Mouse (Mus musculus) stomach, postnatal 0 days (tissue): Measurements from ENCODE around the gene Mapk14. TPM values are rescaled to one million over a fixed set of nuclear protein-coding genes. Genes with fewer than 3 reads are reported as not detected.
A peak's percentile ranks its signal among the peaks of the same experiment; 100 is the strongest.
"Not testable (repeated sequence)": the region's sequence is repeated elsewhere in the genome, so short reads cannot be mapped to it uniquely, and the experiment has no call there.

ENCODE experiments used
- ATAC-seq: fragments of 200-750 bp; cut with Nextera tagmentation; 2 replicates; pipeline ENCODE4 v1.8.0; 2017; ENCODE audit not compliant: low FRiP score, low TSS enrichment
- DNase-seq: peaks from one replicate; pipeline ENCODE4 v3.0.0-alpha.2; 2016; ENCODE audit warnings: low spot score
- H3K27ac ChIP-seq: fragments of 300-500 bp; sonication (generic); replicated peaks from 2 replicates; pipeline ENCODE4 v1.5.1; 2014; ENCODE audit warnings: mild to moderate bottlenecking, control low read depth
- H3K27me3 ChIP-seq: fragments of 300-500 bp; sonication (generic); 2 replicates; pipeline ENCODE4 v1.6.1; 2014; ENCODE audit warnings: low read length; ENCODE audit not compliant: control insufficient read depth, insufficient read depth
- H3K36me3 ChIP-seq: fragments of 300-500 bp; sonication (generic); 2 replicates; pipeline ENCODE4 v1.6.1; 2014; ENCODE audit warnings: low read length, mixed read lengths; ENCODE audit not compliant: control insufficient read depth, insufficient read depth
- H3K4me1 ChIP-seq: fragments of 300-500 bp; sonication (generic); replicated peaks from 2 replicates; pipeline ENCODE4 v1.6.1; 2014; ENCODE audit warnings: antibody characterized with exemption; ENCODE audit not compliant: control insufficient read depth, insufficient read depth
- H3K4me2 ChIP-seq: fragments of 300-500 bp; sonication (generic); replicated peaks from 2 replicates; pipeline ENCODE4 v1.6.1; 2014; ENCODE audit warnings: low read depth, mild to moderate bottlenecking, control low read depth, moderate library complexity
- H3K4me3 ChIP-seq: fragments of 300-500 bp; sonication (generic); 2 replicates; pipeline ENCODE4 v1.5.1; 2014; ENCODE audit warnings: low read depth, low read length, control low read depth
- H3K9ac ChIP-seq: fragments of 300-500 bp; sonication (generic); 2 replicates; pipeline ENCODE4 v1.6.1; 2014; ENCODE audit warnings: mild to moderate bottlenecking, low read length, control low read depth, mixed read lengths
- H3K9me3 ChIP-seq: fragments of 300-500 bp; sonication (generic); 2 replicates; pipeline ENCODE4 v1.6.1; 2016; ENCODE audit warnings: low read length; ENCODE audit not compliant: control insufficient read depth
- CTCF ChIP-seq: IDR thresholded peaks from 2 replicates; pipeline ENCODE4 v1.5.1; 2016; ENCODE audit warnings: antibody characterized with exemption, low read depth, mild to moderate bottlenecking, moderate library complexity
- EP300 ChIP-seq: optimal IDR thresholded peaks from 2 replicates; pipeline ENCODE3; 2016; ENCODE audit warnings: antibody characterized with exemption
- WGBS: fragments of 180-500 bp; shearing (Covaris S2); extraction: QIAGEN DNeasy Blood & Tissue Kit; methylation state at CpG from one replicate; pipeline ENCODE4 v1.1.7; 2014; 5-methylcytosine and 5-hydroxymethylcytosine counted together
- polyA plus RNA-seq: library from polyadenylated mRNA; unstranded; fragments of >200 nt; fragmentation: Nextera tagmentation; extraction: Ambion mirVana; gene quantifications from 2 replicates; pipeline ENCODE4 v1.2.1, GENCODE M21; 2015

Mapk14 gene
- polyA plus RNA-seq, 1 experiment from 2014 or later = 31.4 TPM

GRCm38 (mm10) chr17:28715832-28716548, 24.9 kb downstream of the Mapk14 start:
- no peak overlapping the region for H3K27ac ChIP-seq
- H3K4me1 ChIP-seq = no peaks in the 10 kb centered on the region
- H3K4me3 ChIP-seq = no peak overlapping the region
- H3K36me3 ChIP-seq = peaks cover 13% of the 10 kb centered on the region; the same call in 1 of the 2 replicates
- H3K27me3 ChIP-seq = no peaks in the 10 kb centered on the region
- peak; percentile 41; the same call in 1 of the 2 replicates for ATAC-seq
- TF ChIP-seq CTCF (no peak), EP300 (no peak)
- 39% methylated on average over 7 of the region's 7 CpGs for WGBS
- H3K4me2 ChIP-seq = no peak overlapping the region
- no peak for DNase-seq
- H3K9me3 ChIP-seq = no peaks in the 10 kb centered on the region
- H3K9ac ChIP-seq = no peak overlapping the region

DNA sequence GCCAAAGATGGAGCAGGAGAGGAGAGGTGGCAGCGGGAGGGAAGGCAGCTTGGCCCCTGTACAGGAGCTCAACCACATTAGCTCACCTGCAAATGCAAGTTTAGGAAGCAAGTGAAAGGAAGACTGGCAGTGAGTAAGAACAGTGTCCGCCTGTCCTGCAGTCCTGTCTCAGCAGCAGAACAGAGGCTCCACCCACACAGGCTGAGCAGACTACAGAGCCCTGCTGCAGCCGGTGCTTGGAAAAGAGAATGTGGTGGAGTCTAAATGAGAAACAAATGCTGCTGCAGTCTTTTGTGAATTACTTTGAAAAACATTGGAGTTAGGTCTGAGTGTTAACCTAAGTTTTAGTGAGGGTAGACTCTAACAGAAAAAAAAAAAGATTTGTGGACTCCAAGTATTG, 26.4 kb downstream of the Mapk14 start:
- Histone ChIP-seq H3K4me3 (no peak overlapping the region), H3K4me2 (no peak overlapping the region), H3K27me3 (no peaks in the 10 kb centered on the region), H3K4me1 (no peaks in the 10 kb centered on the region), H3K36me3 (peaks cover 19% of the 10 kb centered on the region; the same call in 1 of the 2 replicates), H3K9ac (no peak overlapping the region), H3K27ac (peak overlapping the region; percentile 18; the same call in 1 of the 2 replicates), H3K9me3 (no peaks in the 10 kb centered on the region)
- DNase-seq (no peak), ATAC-seq (no peak)
- 58% methylated on average over 3 of the region's 3 CpGs for WGBS
- no peak for TF ChIP-seq CTCF
- TF ChIP-seq EP300 = no peak

DNA sequence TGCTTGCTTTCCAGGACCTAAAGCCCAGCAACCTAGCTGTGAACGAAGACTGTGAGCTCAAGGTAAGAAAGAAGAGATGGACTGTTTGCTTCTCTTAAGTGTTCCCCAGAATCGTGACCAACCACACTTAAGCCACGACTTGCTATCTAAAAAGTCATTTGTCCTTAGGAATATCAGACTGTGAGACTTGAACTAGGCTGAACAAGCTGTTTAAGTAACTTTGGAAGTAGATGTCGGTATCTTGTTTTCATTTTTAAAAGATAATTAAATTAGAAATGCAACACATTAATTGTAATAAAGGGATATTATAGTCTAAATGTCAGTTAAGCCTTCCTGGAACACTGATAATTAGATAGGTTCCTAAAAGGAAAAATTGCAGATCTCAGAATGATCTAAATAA, 34.7 kb downstream of the Mapk14 start, which contains the start of gene AC170998.1:
Gene AC170998.1 (plus strand): TSS at position 301 of the 400 bp plus-strand sequence.
- H3K9me3 ChIP-seq = no peaks in the 10 kb centered on the region
- H3K4me2 ChIP-seq = no peak within 1 kb of the TSS
- H3K36me3 ChIP-seq = peaks cover 38% of the 10 kb centered on the region
- TF ChIP-seq CTCF = no peak
- no peak for TF ChIP-seq EP300
- no peak within 1 kb of the TSS for H3K4me3 ChIP-seq
- DNase-seq (no peak), ATAC-seq (no peak)
- 88% methylated on average over 4 of the region's 4 CpGs for WGBS
- H3K27ac ChIP-seq = no peak within 1 kb of the TSS
- no peaks in the 10 kb centered on the region for H3K4me1 ChIP-seq
- no peak within 1 kb of the TSS for H3K9ac ChIP-seq
- H3K27me3 ChIP-seq = no peaks in the 10 kb centered on the region

GRCm38 (mm10) chr17:28727511-28727910, 36.4 kb downstream of the Mapk14 start:
- H3K36me3 ChIP-seq = peaks cover 37% of the 10 kb centered on the region
- not testable (repeated sequence) for H3K27me3 ChIP-seq, H3K27ac ChIP-seq, H3K9ac ChIP-seq, H3K4me1 ChIP-seq, H3K4me2 ChIP-seq, DNase-seq, H3K9me3 ChIP-seq, ATAC-seq, H3K4me3 ChIP-seq
- WGBS = 81% methylated on average over 11 of the region's 11 CpGs

GRCm38 (mm10) chr17:28735317-28736105, 44.4 kb downstream of the Mapk14 start:
- 81% methylated on average over 6 of the region's 6 CpGs for WGBS
- no peak for DNase-seq
- Histone ChIP-seq H3K4me3 (no peak overlapping the region), H3K36me3 (peaks cover 15% of the 10 kb centered on the region), H3K4me2 (no peak overlapping the region), H3K27me3 (no peaks in the 10 kb centered on the region), H3K9ac (no peak overlapping the region), H3K27ac (no peak overlapping the region), H3K4me1 (no peaks in the 10 kb centered on the region), H3K9me3 (no peaks in the 10 kb centered on the region)
- no peak for ATAC-seq
- TF ChIP-seq CTCF = no peak
- TF ChIP-seq EP300 = no peak

DNA sequence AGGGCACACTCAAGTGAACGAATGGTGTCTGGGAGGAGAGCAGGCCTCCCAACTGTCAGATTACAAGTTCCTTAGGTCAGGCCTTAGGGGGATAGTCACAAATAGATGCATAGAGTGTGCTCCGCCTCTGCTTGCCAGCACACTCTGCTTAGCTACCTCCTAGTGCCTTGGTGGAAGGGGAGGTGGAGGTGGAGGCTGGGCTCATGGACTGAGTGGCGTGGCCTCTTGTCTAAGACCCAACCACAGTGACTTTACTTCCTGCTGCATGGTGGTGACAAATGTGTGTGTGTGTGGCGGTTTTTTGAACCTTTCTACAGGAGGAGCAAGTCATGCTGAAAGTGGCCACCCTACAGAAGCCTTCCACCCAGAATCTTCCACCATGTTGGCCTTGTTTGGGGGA, 45.4 kb downstream of the Mapk14 start:
- no peak overlapping the region for H3K4me2 ChIP-seq
- no peak overlapping the region for H3K27ac ChIP-seq
- no peak for DNase-seq
- no peak overlapping the region for H3K4me3 ChIP-seq
- H3K27me3 ChIP-seq = no peaks in the 10 kb centered on the region
- H3K9ac ChIP-seq = no peak overlapping the region
- no peaks in the 10 kb centered on the region for H3K9me3 ChIP-seq
- H3K36me3 ChIP-seq = peaks cover 12% of the 10 kb centered on the region
- TF ChIP-seq EP300 (no peak), CTCF (no peak)
- ATAC-seq = 0 out of 2 replicates have a peak, but pooled peaks have one; percentile 43
- H3K4me1 ChIP-seq = no peaks in the 10 kb centered on the region
- 81% methylated on average over 4 of the region's 4 CpGs for WGBS
